Mouse (Mus musculus) activated CD4-positive, CD25-positive, alpha-beta regulatory T cell, adult 4 months (primary cell): ENCODE results near the gene C8g. TPM values are rescaled to one million over a fixed set of nuclear protein-coding genes. Genes with fewer than 3 reads are reported as not detected.

Source experiments
- ATAC-seq: one replicate; pipeline ENCODE4 v1.8.0; 2017
- polyA plus RNA-seq, 2 experiments: library from polyadenylated mRNA; unstranded; fragments of 100-300 nt; shearing (Covaris generic); gene quantifications; one replicate each; pipeline ENCODE4 v1.2.1; 2017

Gene C8g
- polyA plus RNA-seq, 2 experiments from 2014 or later: 3.1 to 3.2 TPM

DNA sequence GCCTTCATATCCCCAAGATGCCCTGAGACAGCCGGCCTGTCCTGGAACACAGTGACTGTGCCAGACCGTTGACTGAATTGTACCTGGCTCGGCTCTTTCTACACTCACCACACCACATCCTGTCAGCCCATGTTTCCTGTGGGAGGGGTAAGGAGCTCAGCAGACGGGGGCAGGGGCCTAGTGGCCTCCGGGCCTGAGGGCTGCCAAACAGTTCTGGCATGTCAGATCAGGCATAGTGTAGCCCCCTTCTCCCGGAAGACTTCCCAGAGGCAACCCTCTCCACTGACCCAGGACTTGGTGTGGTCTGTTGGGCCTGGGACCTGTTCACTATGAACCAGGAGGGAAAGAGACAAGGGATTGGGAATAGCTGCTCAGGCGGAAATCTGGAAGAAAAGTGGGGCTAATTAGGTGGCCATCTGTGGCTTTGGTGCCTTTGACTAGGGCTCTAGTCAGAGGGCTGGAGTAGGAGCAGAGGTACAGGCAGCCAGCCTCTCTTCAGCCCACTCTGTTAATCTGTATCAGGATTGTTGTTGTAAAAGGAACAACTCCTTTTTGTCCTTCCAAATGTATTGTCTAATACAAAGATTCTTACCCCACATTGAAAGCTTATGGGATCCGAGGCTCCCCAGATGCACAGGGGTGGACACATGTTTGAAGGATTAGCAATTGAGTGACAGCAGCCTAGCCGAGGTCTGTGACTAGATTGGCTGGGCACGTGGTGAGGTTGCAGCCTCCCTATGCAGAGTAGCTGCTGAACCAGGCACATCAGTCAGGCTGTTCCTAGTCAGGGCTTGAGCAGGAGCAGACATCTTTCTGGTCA is 35.5 kb downstream of the C8g start:
- ATAC-seq: peak; percentile 85

- no peak for ATAC-seq
Measured at GRCm38 (mm10) chr2:25465256-25465655, 36.3 kb downstream of the C8g start.

DNA sequence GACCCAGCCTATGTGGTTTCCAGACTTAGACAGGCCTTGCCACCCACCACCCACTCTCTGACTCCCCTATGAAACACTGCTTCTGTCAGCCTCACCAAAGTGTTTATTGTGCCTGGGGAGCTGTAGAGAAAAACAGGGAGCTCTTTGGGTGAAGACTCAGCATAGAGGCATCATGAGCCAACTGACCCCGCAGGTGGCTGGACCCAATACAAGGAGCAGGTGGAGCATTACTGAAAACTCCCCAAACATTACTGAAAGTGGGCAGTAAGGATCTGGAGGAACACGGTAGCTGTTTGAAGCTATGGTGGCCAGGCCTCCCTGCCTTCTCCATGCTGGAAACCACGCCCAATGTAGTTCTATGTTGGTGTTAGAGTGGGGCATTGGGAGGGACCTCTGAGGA is 37.9 kb downstream of the C8g start:
- no peak for ATAC-seq

- ATAC-seq: no peak
Measured at GRCm38 (mm10) chr2:25461407-25461806, 40.1 kb downstream of the C8g start.

DNA sequence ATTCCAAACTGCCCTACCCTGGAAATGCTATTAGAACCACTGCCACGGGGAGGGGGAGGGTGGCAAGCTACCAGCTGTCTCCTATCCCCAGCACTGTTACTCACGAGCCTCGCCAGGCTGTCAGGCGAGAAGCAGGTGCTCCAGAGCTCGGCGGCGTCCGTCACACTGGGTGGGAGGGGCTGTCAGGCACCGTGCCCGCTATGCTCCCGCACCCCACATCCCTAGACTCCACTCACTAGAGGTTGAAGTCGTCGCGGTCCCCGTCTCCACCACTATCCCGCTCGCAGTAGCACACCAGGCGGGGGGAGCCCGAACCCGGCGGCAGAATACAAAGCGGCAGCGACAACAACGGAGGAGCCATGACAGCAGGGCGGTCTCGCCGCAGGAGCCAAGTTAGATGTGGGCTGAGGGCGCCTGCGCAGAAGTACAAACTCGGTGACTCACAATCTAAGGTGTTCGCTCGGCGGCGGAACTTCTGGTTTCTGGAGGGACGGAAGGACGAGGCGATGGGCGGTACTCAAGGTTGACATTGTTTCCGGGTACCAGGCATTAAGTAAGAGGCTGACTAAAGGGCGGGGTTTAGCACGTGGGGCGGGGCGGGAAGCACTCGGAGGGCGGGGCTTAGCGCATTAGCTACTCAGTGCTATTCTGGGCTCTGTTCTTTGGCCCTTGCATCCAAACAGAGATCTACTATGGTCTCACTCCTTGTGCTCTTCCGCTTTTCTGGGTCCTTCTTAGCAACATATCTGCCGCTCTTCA is 40.8 kb downstream of the C8g start, which contains the start of gene Paxx:
TSS of gene Paxx (minus strand) at position 544 of the 759 bp plus-strand sequence.
- ATAC-seq: peak; percentile 84

DNA sequence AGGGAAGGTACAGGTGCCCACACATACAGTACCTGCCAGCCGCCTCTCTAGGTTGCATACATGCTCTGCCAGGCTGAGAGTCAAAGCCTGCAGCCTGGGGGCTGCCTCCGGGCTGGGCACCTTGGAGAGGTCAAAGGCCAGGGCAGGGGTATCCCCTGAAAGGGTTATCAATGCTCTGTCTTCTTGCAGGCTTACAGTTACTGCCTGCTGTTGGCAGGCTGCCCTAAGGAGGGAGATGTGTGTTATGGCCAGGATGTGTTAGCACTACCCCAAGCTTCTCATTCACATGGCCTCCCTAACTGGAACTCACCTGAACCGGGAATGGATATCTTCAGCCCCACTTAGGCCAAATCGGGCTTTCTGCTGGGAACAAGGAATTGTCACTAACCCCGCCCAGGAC is 41.4 kb downstream of the C8g start:
- no peak for ATAC-seq

DNA sequence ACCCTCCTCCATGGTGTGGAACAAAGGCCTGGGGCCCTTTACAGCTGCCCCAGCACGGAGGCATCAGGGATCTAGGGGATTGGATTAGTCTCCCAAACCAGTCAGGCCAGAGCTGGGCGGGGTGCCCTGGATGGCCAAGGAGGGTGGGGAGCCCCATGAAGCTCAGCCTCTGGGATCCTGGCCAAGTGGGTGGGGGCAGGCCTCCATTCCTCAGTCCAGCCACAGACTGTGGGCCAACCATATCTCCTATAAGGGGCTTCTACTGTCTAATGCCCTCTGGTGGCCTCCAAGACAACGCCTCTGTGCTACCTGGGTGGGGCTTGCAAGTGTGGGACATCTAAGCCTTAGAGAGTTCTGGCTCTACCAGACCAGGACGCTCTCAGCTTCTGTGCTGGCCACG is 42.6 kb downstream of the C8g start:
- no peak for ATAC-seq

DNA sequence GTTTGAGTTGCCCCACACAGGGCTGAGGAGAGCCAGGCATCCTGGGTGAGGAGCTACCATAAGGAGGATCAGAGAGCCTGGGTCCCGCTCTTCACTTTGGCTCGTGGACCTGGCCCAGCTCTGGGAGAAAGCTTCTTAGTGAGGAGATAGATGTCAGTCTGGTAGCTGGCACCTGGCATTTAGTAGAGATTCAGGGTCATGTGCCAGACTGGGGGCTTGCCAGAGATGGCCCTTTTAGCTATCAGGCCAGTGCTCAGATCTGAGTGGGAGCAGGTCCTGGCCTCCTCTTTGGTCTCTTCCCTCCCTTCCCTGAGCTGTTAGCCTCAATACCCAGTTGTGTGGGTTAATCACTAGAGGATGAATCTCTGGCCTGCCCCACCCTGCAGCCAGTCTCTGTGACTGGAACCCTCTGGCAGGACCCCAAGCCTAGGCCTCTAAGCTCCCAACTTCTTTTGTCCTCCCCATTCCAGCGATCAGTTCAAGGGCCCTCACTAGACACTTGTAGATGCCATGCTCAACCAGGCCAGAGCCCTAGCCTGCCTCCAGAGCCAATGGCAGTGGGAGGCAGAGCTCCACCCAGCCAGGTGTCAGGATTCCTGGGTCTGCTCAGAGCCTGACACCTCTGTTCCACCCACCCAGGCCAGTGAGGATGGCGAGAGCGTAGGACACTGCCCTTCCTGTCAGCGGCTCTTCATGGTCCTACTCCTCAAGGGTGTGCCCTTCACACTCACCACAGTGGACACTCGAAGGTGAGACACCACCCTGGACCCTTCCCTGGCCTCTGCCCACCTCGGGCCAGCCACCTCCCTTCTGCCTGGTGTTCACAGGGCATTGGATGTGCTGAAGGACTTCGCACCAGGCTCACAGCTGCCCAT is 44.3 kb downstream of the C8g start:
- no peak for ATAC-seq

GRCm38 (mm10) chr2:25456205-25456953 is 45.1 kb downstream of the C8g start, which contains the start of gene Clic3:
TSS of gene Clic3 (plus strand) at chr2:25456838.
- no peak for ATAC-seq

DNA sequence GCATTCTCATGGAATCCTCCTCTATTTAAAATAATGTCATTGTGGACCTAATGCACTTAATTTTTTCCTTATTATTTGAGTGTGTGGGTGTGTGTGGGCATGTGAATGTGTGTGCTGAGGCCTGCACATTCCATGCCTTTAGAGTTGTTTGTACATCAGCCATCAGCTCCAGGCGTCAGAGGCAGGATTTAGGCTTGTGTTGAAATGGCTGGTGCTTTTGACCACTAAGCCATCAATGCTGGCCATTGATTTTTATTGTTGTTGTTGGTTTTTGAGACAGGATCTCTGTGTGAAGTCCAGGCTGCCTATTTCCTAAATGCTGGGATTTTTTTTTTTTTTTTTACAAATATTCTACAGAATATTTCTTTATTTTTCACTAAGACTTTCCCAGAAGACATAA is 48.6 kb downstream of the C8g start:
- ATAC-seq: no peak

- no peak for ATAC-seq
Measured at GRCm38 (mm10) chr2:25450853-25451647, 50.5 kb downstream of the C8g start.

Other genes starting within 250 kb of the C8g start
- 10 to 100 TPM; 10.8 to 13.0 TPM for gene Tmem203, start 246.3 kb downstream of the C8g start, polyA plus RNA-seq
- gene Tprn, start 239.1 kb downstream of the C8g start, polyA plus RNA-seq: 10 to 100 TPM in 1 of 2 experiments, 1 to 10 TPM in 1; 5.5 to 12.4 TPM
- gene Ssna1, start 229.3 kb downstream of the C8g start, polyA plus RNA-seq: 100 to 1,000 TPM; 127 to 134 TPM
- 10 to 100 TPM; 24.8 to 39.3 TPM for gene Anapc2, start 229.2 kb downstream of the C8g start, polyA plus RNA-seq
- not detected for gene Tmem210, start 213.6 kb downstream of the C8g start, polyA plus RNA-seq
- not detected for gene Lrrc26, start 211.8 kb downstream of the C8g start, polyA plus RNA-seq
- not detected for gene Grin1, start 182.5 kb downstream of the C8g start, polyA plus RNA-seq
- 10 to 100 TPM; 19.7 to 23.2 TPM for gene Man1b1, start 169.4 kb downstream of the C8g start, polyA plus RNA-seq
- gene Dpp7, start 145.4 kb downstream of the C8g start, polyA plus RNA-seq: 10 to 100 TPM; 10.3 to 13.9 TPM
- 10 to 100 TPM; 13.3 to 15.0 TPM for gene Uap1l1, start 136.0 kb downstream of the C8g start, polyA plus RNA-seq
- 1 to 10 TPM; 1.8 to 2.6 TPM for gene Sapcd2, start 129.4 kb downstream of the C8g start, polyA plus RNA-seq
- under 1 TPM in 1 of 2 experiments, not detected in 1; 0.17 TPM for gene Entpd2, start 105.8 kb downstream of the C8g start, polyA plus RNA-seq
- 1 to 10 TPM; 1.2 to 1.7 TPM for gene Npdc1, start 102.4 kb downstream of the C8g start, polyA plus RNA-seq
- 10 to 100 TPM; 13.6 to 13.8 TPM for gene Fut7, start 78.5 kb downstream of the C8g start, polyA plus RNA-seq
- 10 to 100 TPM; 32.8 to 41.4 TPM for gene Abca2, start 73.0 kb downstream of the C8g start, polyA plus RNA-seq
- 1 to 10 TPM; 2.0 to 2.2 TPM for gene Clic3, start 44.9 kb downstream of the C8g start, polyA plus RNA-seq
- gene Paxx, start 40.6 kb downstream of the C8g start, polyA plus RNA-seq: 10 to 100 TPM; 72.8 to 74.8 TPM
- gene Ptgds, start 31.7 kb downstream of the C8g start, polyA plus RNA-seq: not detected
- not detected for gene Lcn12, start 7.8 kb downstream of the C8g start, polyA plus RNA-seq
- 10 to 100 TPM; 51.3 to 71.1 TPM for gene Fbxw5, start 969 bp downstream of the C8g start, polyA plus RNA-seq
- 10 to 100 TPM; 60.9 to 67.0 TPM for gene Traf2, start 45.2 kb upstream of the C8g start, polyA plus RNA-seq
- 100 to 1,000 TPM; 290 to 402 TPM for gene Edf1, start 56.1 kb upstream of the C8g start, polyA plus RNA-seq
- gene Mamdc4, start 73.1 kb upstream of the C8g start, polyA plus RNA-seq: under 1 TPM; 0.40 to 0.91 TPM
- 10 to 100 TPM; 55.3 to 61.6 TPM for gene Phpt1, start 73.5 kb upstream of the C8g start, polyA plus RNA-seq
- under 1 TPM in 1 of 2 experiments, not detected in 1; 0.07 TPM for gene Ajm1, start 80.0 kb upstream of the C8g start, polyA plus RNA-seq
- gene Rabl6, start 106.8 kb upstream of the C8g start, polyA plus RNA-seq: 10 to 100 TPM; 16.1 to 19.8 TPM
- gene Ccdc183, start 116.0 kb upstream of the C8g start, polyA plus RNA-seq: not detected
- gene Tmem141, start 120.3 kb upstream of the C8g start, polyA plus RNA-seq: 1 to 10 TPM in 1 of 2 experiments, not detected in 1; 1.8 TPM
- gene Fcna, start 126.3 kb upstream of the C8g start, polyA plus RNA-seq: 1 to 10 TPM in 1 of 2 experiments, under 1 TPM in 1; 0.83 to 1.7 TPM
- not detected for gene Lcn8, start 151.4 kb upstream of the C8g start, polyA plus RNA-seq
- not detected for gene Lcn5, start 156.2 kb upstream of the C8g start, polyA plus RNA-seq
- gene Lcn6, start 175.1 kb upstream of the C8g start, polyA plus RNA-seq: not detected
- gene Lcn10, start 181.0 kb upstream of the C8g start, polyA plus RNA-seq: not detected
- gene Obp2a, start 198.3 kb upstream of the C8g start, polyA plus RNA-seq: not detected
- gene Bmyc, start 205.0 kb upstream of the C8g start, polyA plus RNA-seq: 10 to 100 TPM; 61.8 to 76.5 TPM
- gene Obp2b, start 235.3 kb upstream of the C8g start, polyA plus RNA-seq: not detected